Mouse (Mus musculus): Measurements from ENCODE around the gene Shq1. TPM values are rescaled to one million over a fixed set of nuclear protein-coding genes. Genes with fewer than 3 reads are reported as not detected.

Shq1 gene
- total and polyA plus RNA-seq, 3 experiments: 12.5 to 19.7 (median 16.6) TPM

DNA sequence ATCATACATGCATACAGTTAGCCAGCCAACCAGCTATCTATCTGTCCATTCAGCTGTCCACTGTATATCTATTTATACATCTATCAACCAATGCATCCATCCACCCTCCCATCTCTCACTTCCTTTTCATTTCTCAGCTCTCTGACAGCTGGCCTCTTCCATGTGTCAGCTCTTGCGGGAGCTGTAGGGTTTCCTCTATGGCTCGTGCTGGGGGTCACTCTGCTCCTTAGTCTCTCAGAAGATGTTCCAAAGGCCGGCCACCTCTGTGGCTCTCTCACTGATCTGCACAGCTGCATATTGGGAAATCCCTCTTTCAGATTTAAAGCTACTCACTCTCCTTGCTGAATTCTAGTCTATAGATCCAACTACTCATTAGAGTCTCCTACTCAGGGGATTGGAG, 148.5 kb downstream of the Shq1 start:
- no peak for DNase-seq (ENCODE audit: low spot score)

DNA sequence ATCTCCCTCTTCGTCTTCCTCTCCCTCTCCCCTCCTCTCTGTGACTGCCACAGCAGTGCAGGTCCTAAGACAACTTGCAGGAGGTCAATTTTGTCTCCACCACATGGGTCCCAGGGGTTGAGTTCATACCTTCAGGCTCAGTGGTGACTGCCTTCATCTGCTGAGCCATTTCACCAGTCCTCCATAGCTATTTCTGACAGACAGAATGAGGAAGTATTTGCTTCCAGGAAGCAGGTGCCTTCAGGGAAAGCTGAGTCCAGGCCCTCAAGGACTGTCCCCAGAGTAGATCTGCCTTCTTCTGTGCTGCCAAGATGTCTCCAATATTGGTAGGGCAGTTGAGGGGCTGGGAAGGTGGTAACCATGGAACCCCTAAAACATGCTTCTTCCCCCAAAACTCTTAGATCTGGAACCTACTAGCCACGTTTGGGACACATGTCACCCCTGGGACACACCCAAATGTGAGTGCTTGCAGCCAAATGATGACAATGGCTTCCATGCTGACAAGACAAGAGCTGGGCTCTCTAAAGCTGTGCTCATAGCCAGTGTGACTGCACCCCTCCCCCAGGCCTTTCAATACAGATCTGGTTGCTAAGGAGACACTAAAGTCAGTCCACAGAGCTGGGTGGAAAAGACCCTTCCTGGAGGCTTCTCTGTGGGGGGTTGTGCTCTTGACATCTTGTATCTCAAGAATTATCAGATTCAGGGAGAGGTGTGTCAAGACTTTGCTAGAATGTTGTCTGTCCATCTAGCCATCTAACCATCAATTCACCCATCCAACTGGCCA, 149.2 kb downstream of the Shq1 start:
- H3K36me3 ChIP-seq (replicated peaks): no peaks in the 10 kb centered on the region
- H3K9me3 ChIP-seq (replicated peaks): peaks cover 74% of the 10 kb centered on the region
- H3K4me1 ChIP-seq (ENCODE audit: insufficient read depth, low read depth, low read length): no peaks in the 10 kb centered on the region
- no peaks in the 10 kb centered on the region for H3K27me3 ChIP-seq (ENCODE audit: insufficient read depth, low read length)
- TF ChIP-seq GATA1 (IDR thresholded peaks at IDR 0.05; ENCODE audit: borderline replicate concordance, low read length): no peak
- no peak for TF ChIP-seq TAL1 (conservative IDR thresholded peaks at IDR 0.05; ENCODE audit: low read depth, low read length)
- TF ChIP-seq CTCF (IDR thresholded peaks at IDR 0.05; ENCODE audit: low read depth, low read length): no peak
- TF ChIP-seq GATA2 (IDR thresholded peaks at IDR 0.05; ENCODE audit: borderline replicate concordance, low read depth, low read length): no peak
- TF ChIP-seq POLR2AphosphoS5 (IDR thresholded peaks at IDR 0.05; ENCODE audit: insufficient replicate concordance, low read depth, low read length): no peak
- DNase-seq (ENCODE audit: low spot score) (no peak), ATAC-seq (ENCODE audit: extremely low read depth, insufficient number of reproducible peaks, low FRiP score, poor library complexity, severe bottlenecking) (no peak)
- H3K4me3 ChIP-seq (ENCODE audit: low read depth, low read length): no peak overlapping the region

More for the DNA sequence above, 148.5 kb downstream of the Shq1 start:
- no peak overlapping the region for H3K4me3 ChIP-seq (ENCODE audit: low read depth, low read length)
- H3K4me1 ChIP-seq (ENCODE audit: insufficient read depth, low read depth, low read length): no peaks in the 10 kb centered on the region
- peaks cover 75% of the 10 kb centered on the region for H3K9me3 ChIP-seq (replicated peaks)
- no peaks in the 10 kb centered on the region for H3K27me3 ChIP-seq (ENCODE audit: insufficient read depth, low read length)
- TF ChIP-seq GATA1 (IDR thresholded peaks at IDR 0.05; ENCODE audit: borderline replicate concordance, low read length): no peak
- no peak for TF ChIP-seq CTCF (IDR thresholded peaks at IDR 0.05; ENCODE audit: low read depth, low read length)
- no peak for TF ChIP-seq GATA2 (IDR thresholded peaks at IDR 0.05; ENCODE audit: borderline replicate concordance, low read depth, low read length)
- no peak for TF ChIP-seq POLR2AphosphoS5 (IDR thresholded peaks at IDR 0.05; ENCODE audit: insufficient replicate concordance, low read depth, low read length)
- no peak for TF ChIP-seq TAL1 (conservative IDR thresholded peaks at IDR 0.05; ENCODE audit: low read depth, low read length)
- H3K36me3 ChIP-seq (replicated peaks): no peaks in the 10 kb centered on the region
- no peak for ATAC-seq (ENCODE audit: extremely low read depth, insufficient number of reproducible peaks, low FRiP score, poor library complexity, severe bottlenecking)

DNA sequence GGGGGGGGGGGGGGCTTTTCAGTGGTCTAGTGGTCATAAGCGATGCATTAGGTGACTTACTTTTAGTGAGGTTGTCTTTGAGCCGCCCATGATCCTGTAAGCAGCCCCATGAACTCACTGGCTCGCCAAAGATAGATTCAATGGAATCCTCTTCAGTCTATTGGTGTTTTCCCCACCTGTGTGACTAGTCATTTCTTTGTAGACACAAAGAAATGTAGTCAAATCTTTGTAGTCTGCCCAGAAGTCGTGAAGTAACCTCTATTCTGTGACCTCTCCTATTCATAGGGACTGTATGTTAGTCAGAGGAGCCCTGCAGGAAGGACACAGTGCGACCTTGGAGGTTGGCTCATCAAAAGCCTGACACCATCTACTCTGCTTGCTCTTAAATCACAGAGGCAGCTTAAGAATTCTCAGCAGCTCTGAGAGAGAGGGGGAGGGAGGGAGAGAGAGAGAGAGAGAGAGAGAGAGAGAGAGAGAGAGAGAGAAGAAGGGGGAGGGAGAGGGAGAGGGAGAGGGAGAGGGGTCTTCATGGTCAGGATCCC, 150.3 kb downstream of the Shq1 start:
- no peak for DNase-seq (ENCODE audit: low spot score)

DNA sequence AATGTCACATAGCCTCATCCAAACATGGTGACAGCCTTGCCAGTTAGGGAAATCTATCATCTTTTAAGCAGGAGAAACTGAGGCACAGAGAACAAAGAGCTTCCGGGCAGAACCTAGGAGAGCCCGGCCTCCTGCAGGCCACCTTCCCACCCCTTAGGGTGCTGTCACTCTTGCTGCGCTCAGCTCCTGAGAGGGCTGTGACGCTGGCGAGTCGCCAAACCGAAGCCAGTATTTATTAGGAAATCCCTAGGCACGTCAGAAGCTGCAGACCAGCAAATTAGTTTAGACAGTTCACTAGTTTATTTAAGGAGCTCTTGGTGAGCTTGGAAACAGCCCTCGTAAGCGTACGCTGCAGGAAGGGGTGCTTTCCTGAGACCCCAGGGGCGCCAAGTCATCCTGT, 151.1 kb downstream of the Shq1 start:
- Histone ChIP-seq H3K4me3 (ENCODE audit: low read depth, low read length) (no peak overlapping the region), H3K4me1 (ENCODE audit: insufficient read depth, low read depth, low read length) (no peaks in the 10 kb centered on the region), H3K36me3 (replicated peaks) (no peaks in the 10 kb centered on the region), H3K9me3 (replicated peaks) (peaks cover 69% of the 10 kb centered on the region), H3K27me3 (ENCODE audit: insufficient read depth, low read length) (no peaks in the 10 kb centered on the region)
- no peak for TF ChIP-seq POLR2AphosphoS5 (IDR thresholded peaks at IDR 0.05; ENCODE audit: insufficient replicate concordance, low read depth, low read length)
- no peak for TF ChIP-seq TAL1 (conservative IDR thresholded peaks at IDR 0.05; ENCODE audit: low read depth, low read length)
- TF ChIP-seq CTCF (IDR thresholded peaks at IDR 0.05; ENCODE audit: low read depth, low read length): no peak
- no peak for TF ChIP-seq GATA2 (IDR thresholded peaks at IDR 0.05; ENCODE audit: borderline replicate concordance, low read depth, low read length)
- TF ChIP-seq GATA1 (IDR thresholded peaks at IDR 0.05; ENCODE audit: borderline replicate concordance, low read length): no peak
- ATAC-seq (ENCODE audit: extremely low read depth, insufficient number of reproducible peaks, low FRiP score, poor library complexity, severe bottlenecking) (no peak), DNase-seq (ENCODE audit: low spot score) (no peak)

More for the DNA sequence above, 150.3 kb downstream of the Shq1 start:
- Histone ChIP-seq H3K4me3 (ENCODE audit: low read depth, low read length) (no peak overlapping the region), H3K4me1 (ENCODE audit: insufficient read depth, low read depth, low read length) (no peaks in the 10 kb centered on the region), H3K9me3 (replicated peaks) (peaks cover 68% of the 10 kb centered on the region), H3K27me3 (ENCODE audit: insufficient read depth, low read length) (no peaks in the 10 kb centered on the region), H3K36me3 (replicated peaks) (no peaks in the 10 kb centered on the region)
- no peak for ATAC-seq (ENCODE audit: extremely low read depth, insufficient number of reproducible peaks, low FRiP score, poor library complexity, severe bottlenecking)
- no peak for TF ChIP-seq GATA2 (IDR thresholded peaks at IDR 0.05; ENCODE audit: borderline replicate concordance, low read depth, low read length)
- TF ChIP-seq TAL1 (conservative IDR thresholded peaks at IDR 0.05; ENCODE audit: low read depth, low read length): no peak
- TF ChIP-seq POLR2AphosphoS5 (IDR thresholded peaks at IDR 0.05; ENCODE audit: insufficient replicate concordance, low read depth, low read length): no peak
- no peak for TF ChIP-seq CTCF (IDR thresholded peaks at IDR 0.05; ENCODE audit: low read depth, low read length)
- no peak for TF ChIP-seq GATA1 (IDR thresholded peaks at IDR 0.05; ENCODE audit: borderline replicate concordance, low read length)

Other genes with a start within 250 kb of the Shq1 start
- gene Gxylt2, start 33.6 kb upstream of the Shq1 start, total RNA-seq (2014; fragmentation: Nextera tagmentation): not detected in 2 replicates
- under 0.01 and 0.22 TPM in 2 replicates for gene Gxylt2, start 33.6 kb upstream of the Shq1 start, total RNA-seq (2017)
- not detected in 2 replicates for gene Gxylt2, start 33.6 kb upstream of the Shq1 start, polyA plus RNA-seq (2012)
- gene Ppp4r2, start 162.5 kb upstream of the Shq1 start, total RNA-seq (2014; fragmentation: Nextera tagmentation): 94.4 and 139 TPM in 2 replicates
- 86.0 and 111 TPM in 2 replicates for gene Ppp4r2, start 162.5 kb upstream of the Shq1 start, total RNA-seq (2017)
- gene Ppp4r2, start 162.5 kb upstream of the Shq1 start, polyA plus RNA-seq (2012): 48.1 and 80.1 TPM in 2 replicates

Data from G1E (cell line).